Mouse (Mus musculus): ENCODE measurements around the gene Nexn. TPM values are rescaled to one million over a fixed set of nuclear protein-coding genes. Genes with fewer than 3 reads are reported as not detected.

Nexn gene
- 0.53 and 0.65 TPM in 2 replicates for polyA plus RNA-seq (2012; rRNA removed)

DNA sequence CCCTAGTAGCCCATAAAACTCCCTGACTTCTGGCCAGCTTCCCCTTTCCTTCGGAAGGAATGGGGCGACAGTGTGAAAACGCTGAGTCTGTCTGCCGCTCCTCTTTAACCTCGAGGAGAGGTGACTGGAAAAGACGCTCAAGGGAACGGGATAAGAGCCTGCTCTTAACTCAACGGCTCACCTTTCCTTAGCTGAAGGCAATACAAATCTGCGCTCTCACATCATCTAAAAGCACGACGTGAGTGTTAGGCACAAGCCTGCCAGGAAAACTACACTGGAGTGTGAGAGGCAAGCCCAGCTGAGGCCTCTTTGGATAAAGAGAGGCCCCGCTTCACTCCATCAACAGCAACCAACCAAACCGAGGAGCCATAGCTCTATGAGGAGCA lies at the start of gene Nexn:
TSS of gene Nexn (minus strand) at position 315 of the 386 bp plus-strand sequence.

DNA sequence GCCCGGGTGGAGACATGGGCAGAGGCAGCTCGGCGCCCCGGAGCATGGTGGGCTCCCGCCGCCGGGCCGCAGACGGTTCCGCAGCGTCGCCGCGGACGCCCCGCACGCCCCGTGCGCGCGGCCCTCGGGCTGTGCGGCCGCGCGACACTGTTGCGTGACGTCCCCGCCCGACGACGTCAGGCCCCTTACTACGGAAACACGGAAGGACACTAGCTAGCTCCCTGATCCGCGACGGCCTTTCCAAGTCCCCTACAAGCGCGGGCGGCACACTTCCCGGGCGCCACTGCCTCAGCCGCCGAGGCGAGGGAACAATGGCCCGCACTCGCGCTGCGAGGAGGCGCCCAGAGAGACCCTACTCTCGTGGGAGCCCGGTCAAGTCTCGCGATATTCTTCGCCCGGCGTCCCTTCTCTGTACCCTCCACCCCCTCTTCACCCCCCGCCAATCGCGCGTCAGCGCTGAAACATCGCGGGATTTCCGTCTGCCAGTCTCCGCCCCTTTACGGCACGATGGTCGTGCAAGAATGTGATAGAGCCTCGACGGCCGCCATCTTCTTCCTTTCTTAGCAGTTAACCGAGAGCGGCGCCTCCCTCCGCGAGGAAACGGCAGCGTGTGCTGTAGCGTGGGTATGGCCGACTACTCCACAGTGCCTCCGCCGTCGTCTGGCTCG lies 56.0 kb downstream of the Nexn start, which contains the start of the genes Dnajb4 and Fubp1:
TSS of gene Dnajb4 (minus strand) at position 336 of the 668 bp plus-strand sequence.
TSS of gene Fubp1 (plus strand) at position 456 of the 668 bp plus-strand sequence.

Other genes with a start within 250 kb of the Nexn start
- gene Gipc2, start 100.1 kb downstream of the Nexn start, polyA plus RNA-seq (2012; rRNA removed): 7.0 and 11.3 TPM in 2 replicates
- gene Dnajb4, start 56.0 kb downstream of the Nexn start, polyA plus RNA-seq (2012; rRNA removed): 12.9 and 15.2 TPM in 2 replicates
- 40.6 and 45.4 TPM in 2 replicates for gene Fubp1, start 55.9 kb downstream of the Nexn start, polyA plus RNA-seq (2012; rRNA removed)
- gene Miga1, start 74.1 kb upstream of the Nexn start, polyA plus RNA-seq (2012; rRNA removed): 4.0 and 4.8 TPM in 2 replicates
- gene Usp33, start 80.1 kb upstream of the Nexn start, polyA plus RNA-seq (2012; rRNA removed): 18.0 and 18.9 TPM in 2 replicates
- gene Zzz3, start 129.1 kb upstream of the Nexn start, polyA plus RNA-seq (2012; rRNA removed): 8.3 and 9.1 TPM in 2 replicates

All from liver, embryonic 18 days (tissue).